Mouse (Mus musculus): ENCODE data around the gene Srebf1.

Srebf1 gene

GRCm38 (mm10) chr11:60222469-60223236, at the start of gene Srebf1:
Gene Srebf1 (minus strand): TSS chr11:60222581.
- peak; percentile 59 to 75 for DNase-seq (ENCODE audit: low spot score in 2 of 2)

DNA sequence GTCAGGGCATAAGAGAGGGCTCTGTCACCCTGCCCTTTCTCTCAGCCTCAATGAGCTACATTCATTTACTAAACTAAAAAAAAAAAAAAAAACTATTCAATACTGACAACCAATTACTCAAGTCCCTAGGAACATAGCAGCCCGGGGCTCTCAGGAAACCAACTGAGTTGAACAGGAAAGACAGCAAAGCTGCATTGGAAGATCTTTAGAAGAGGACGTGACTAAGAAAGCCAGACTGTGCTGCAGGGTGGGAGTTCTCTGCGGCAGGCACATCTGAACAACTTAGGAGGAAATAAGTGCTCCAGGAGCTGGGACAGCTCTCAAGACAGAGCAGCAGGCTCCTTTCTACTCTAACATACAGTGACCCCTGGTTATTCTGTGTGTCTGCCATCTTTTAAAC, 46.2 kb upstream of the Srebf1 start:
- DNase-seq (ENCODE audit: low spot score in 2 of 2), result no peak

DNA sequence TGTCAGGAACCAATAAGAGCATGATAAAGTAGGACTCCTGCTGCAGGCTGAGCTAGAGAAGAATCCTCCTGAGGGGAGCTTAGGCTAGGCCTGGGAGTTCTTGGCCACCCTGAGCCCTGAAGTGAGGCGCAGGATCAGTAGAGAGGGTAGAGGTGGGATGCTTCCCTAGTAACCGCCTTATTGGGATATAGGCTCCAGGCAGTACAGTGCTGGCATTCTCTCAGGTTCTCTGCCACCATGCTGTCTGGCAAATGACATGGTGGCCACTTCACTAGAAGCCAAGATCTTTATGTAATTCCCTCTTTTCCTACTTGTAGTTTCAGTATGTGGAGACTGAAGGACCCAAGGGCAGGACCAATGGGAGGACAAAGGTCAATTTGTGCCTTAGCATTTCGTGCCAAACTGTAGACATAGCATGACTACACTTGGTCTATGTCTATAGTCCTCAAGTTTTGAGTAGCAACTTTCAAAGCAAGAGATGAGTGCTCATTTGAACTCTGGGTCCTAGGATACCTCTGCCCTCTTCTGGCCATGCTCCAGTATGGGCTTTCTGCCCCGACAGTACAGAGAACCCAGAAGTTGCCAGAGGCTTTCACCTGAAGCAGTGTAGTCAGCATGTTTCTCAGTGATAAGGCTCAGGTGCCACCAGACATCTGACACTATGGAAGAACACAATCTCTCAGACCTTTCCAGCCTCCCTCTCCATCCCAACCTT, 43.0 kb upstream of the Srebf1 start:
- DNase-seq (ENCODE audit: low spot score in 2 of 2), result no peak

- no peak for DNase-seq (ENCODE audit: low spot score in 2 of 2)
Measured at GRCm38 (mm10) chr11:60264651-60265050, 42.3 kb upstream of the Srebf1 start.

DNA sequence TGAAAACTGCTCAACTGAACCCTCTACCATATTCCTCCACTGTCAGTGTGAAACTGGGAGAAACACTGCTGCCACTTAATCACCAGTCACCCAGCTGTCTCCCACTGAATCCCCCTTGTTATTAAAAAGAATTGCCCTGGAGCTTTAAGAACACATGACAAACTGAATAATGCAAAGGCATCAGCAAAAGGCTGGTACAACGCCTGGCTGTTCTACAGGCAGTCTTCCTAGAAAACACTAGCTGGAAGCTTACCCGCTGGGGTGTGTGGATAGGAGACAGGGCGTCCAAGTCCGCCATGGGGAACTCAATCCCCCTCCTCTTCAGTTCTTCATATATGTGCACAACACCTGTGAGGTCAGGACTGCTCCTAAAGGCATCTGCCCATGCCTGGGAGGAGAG, 40.0 kb upstream of the Srebf1 start:
- no peak for DNase-seq (ENCODE audit: low spot score in 2 of 2)

- DNase-seq (ENCODE audit: low spot score in 2 of 2), result no peak
Measured at GRCm38 (mm10) chr11:60260743-60261142, 38.4 kb upstream of the Srebf1 start.

DNA sequence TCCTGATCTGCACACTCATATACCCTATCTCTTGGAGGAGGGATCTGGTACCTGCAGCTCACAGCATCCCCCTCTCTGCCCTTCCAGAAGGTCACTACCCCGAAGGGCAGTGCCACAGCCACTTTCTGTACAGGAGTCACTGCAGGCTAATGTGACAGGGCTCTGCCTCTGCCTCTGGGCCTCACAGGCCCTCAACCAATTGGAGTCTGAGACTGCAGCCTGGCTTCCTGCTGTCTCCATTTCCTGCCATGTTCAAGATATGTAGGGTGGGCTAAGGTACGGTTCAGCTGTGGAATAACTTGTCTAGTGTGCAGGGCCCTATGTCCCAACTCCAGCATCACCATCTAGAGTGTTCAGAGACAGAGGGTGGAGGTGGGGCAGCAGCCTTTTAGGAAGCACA, 35.3 kb upstream of the Srebf1 start:
- no peak for DNase-seq (ENCODE audit: low spot score in 2 of 2)

DNA sequence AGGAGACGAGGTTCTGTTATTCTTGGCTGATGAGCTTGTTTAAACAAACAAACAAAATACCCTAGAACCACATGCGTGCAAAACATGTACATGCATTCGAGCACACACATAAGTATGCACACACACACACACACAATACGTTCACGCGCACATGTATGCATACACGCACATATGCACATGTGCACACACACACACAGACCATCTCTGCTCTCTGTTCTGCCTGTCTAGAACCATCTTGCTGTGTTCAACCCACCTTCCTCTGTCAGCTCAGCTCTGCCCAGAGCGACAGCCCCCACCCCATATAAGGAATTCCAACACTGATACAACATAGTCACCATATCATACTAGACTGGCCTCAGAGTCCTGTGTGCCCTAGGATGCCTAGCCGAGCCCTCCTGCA, 34.3 kb upstream of the Srebf1 start:
- no peak for DNase-seq (ENCODE audit: low spot score in 2 of 2)

- no peak for DNase-seq (ENCODE audit: low spot score in 2 of 2)
Measured at GRCm38 (mm10) chr11:60256176-60256681, 33.8 kb upstream of the Srebf1 start.

GRCm38 (mm10) chr11:60255639-60256038, 33.3 kb upstream of the Srebf1 start:
- DNase-seq (ENCODE audit: low spot score in 2 of 2), result no peak

DNA sequence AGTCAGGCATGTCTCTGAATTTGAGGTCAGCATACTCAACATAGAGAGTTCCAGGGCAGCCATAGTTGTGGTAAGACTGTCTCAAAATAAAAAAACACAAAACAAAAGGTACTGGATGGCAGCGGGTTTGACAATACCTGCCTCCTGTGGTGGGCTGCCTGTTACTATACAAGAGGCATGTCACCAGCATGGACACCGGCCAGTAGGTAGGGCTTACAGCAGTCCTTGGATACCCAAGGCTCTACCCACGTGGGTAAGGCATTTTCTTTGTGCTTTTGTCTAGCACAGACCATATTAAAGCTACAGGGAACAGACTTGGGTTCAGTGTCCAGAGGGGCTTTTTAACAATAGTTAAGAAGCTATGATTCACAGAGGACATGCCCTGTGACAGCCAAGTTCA, 32.8 kb upstream of the Srebf1 start:
- DNase-seq (ENCODE audit: low spot score in 2 of 2), result no peak

DNA sequence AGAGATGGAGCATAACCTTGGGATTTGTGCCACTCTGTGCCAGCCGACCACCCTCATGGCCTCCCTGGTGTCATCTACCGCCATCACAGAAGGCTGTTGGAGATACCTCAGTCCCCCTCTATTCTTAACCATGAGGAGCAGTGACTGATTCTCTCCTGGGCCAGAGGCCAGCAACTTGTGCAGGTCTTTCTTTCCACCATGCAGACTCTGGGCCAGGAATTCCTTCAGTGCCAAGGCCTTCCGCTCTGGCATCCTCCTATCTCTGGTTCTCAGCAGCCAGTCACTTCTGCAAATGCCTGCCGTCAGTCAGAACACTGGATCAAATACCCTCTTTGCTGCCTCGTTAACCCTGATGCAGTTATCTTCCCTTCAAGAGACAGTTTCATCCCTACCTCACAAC, 31.9 kb upstream of the Srebf1 start:
- no peak for DNase-seq (ENCODE audit: low spot score in 2 of 2)

DNA sequence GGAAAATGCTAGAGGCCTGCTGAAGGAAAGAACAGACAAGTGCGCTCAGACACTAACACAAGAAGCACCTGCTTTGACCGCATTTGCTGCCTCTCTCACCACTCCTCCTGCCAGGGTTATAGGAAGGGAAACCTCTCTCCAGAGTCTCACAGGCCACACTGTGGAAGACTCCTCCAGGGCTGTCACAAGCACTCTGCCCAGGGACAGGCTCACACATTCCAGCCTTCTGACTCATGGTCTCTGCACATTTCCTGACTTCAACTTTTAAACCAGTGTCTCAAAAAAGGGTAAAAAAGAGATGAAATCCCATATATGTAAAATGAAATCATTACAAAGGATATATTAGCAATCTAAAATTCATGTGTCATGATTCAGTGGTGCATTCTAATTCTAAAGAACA, 31.2 kb upstream of the Srebf1 start:
- no peak for DNase-seq (ENCODE audit: low spot score in 2 of 2)

DNA sequence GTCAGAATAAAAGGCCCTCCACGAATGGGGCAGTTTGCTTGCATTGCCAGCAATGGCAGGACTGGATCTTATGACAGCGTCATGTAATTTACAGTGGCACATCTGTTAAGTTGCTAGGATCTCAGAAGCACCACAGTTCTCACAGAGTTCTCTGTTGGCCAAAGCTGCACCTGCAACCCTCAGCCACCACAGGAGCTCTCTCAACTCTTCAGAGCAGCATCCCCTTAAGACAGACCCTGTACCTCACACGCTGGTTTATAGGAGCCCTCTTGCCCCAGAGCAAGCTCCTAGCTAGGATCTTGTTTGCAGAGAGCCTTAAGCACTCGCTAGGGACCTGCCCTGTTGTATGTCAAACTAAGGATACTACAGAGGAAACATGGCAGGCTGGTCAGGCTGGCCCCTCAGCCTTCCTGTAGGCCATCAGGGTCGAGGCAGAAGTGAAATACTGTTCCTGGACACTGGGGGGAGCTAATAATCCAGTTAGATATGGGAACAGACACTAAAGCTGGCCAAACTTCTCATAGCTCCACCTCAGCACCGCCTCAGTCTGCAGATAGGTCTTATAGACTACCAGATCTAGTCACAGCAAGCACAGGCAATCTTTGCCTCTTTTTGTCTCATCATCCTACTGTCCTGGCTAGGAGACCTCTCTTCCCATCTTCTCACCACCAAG, 28.7 kb upstream of the Srebf1 start:
- DNase-seq (ENCODE audit: low spot score in 2 of 2), result peak in 1 of 2 experiments; percentile 49

DNA sequence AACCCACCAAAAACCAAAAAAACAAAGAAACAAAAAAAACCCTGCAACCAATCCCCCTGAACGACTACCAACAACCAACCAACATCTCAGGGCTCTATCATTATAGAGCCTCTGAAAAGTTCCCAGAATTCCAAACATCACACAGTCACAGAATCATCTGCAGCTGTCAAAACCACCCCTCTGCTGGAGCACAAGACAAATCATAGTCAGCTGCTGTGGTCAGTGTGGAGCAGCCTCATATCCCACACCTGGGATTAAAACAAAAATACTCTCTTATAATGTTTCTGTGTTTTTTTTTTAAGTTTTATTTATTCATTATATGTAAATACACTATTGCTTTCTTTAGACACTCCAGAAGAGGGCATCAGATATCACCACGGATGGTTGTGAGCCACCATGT, 27.5 kb upstream of the Srebf1 start:
- no peak for DNase-seq (ENCODE audit: low spot score in 2 of 2)

- peak in 1 of 2 experiments; percentile 51 for DNase-seq (ENCODE audit: low spot score in 2 of 2)
Measured at GRCm38 (mm10) chr11:60248596-60249404, 26.4 kb upstream of the Srebf1 start.

DNA sequence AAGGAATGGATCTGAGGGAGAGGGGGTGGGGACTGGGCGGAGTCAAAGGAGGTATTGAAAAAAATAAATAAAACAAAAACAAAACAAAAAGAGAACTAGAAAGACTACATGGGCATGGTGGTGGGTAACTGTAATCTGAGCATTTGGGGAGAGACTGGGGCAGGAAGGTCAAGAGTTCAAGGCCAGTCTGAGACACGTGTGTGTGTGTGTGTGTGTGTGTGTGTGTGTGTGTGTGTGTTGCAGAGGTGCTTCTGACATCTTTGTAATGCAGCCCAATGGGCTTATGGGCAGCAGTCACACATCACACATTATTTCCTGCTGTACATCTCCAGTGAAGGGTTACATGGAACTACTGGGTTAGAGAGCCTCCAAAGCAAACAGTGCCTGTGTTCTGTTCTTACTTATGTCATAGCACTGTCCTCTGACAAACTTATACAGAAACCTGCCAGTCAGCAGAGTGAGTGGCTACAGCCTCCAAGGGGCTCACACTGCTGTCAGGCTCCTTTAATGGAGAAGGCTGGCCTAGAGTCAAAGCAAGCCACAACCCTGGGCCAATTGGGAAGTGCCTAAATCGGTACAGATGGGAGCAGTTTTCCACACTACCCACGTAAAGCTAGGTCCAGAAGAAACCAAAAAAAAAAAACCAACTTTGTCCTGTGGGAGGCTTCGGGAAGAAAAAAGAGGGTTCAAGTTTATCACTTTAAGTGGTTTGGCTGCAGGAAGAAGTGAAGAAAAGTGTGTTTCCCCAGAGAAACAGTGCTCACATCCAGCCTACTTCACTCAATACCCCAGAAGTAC, 25.6 kb upstream of the Srebf1 start:
- peak in 1 of 2 experiments; percentile 44 for DNase-seq (ENCODE audit: low spot score in 2 of 2)

DNA sequence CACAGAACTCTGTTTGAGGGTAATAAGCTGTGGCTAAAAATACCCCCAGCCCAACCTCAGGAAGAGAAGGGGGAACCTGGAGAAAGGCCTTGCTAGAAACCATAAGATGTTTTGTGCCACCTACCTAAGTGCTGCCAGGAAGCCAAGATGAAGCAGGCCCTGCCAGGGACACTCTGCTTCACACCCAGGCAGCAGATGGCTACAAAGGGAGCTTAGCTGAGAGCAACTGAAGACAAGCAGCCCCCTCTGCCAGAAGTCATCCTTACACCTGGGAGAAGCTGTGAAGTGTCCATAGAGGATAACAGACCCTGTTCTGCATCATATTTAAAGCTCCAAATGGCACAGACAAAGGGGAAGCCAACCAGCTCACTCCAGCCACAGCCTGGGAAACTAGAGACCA, 23.7 kb upstream of the Srebf1 start:
- peak in 1 of 2 experiments; percentile 72 for DNase-seq (ENCODE audit: low spot score in 2 of 2)

DNA sequence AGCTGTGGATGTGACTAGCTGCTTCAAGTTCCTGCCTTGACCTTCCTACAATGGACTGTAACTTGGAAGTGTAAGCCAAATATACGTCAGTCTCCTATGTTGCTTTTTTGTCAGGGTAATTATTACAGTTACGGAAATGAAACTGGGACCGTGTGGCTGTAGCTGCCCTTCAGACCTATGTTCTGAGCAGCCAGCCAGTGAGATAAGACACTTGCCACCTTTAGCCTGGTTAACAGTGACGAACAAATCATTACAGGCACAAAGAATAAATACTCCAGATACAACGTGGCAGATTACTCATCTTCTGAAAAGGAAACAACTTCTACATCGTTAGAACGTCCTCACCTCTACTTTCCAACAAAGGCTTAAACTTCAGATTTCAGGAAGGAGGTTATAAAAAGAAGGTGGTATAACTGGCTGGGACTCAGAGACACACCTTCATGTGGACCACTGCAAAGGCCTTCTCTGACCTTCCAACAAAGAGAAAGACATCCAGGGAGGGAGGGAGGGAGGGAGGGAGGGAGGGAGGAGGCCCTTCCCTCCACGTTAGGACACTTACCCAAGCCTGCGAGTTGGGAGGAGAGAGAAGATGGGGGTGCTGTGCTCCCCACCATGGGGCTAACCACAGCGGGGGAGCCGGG, 22.2 kb upstream of the Srebf1 start:
- no peak for DNase-seq (ENCODE audit: low spot score in 2 of 2)

- no peak for DNase-seq (ENCODE audit: low spot score in 2 of 2)
Measured at GRCm38 (mm10) chr11:60240509-60240908, 18.1 kb upstream of the Srebf1 start.
